Mouse (Mus musculus): ENCODE data around the gene Mdk.
A peak's percentile ranks its signal among the peaks of the same experiment; 100 is the strongest.

The Mdk gene

DNA sequence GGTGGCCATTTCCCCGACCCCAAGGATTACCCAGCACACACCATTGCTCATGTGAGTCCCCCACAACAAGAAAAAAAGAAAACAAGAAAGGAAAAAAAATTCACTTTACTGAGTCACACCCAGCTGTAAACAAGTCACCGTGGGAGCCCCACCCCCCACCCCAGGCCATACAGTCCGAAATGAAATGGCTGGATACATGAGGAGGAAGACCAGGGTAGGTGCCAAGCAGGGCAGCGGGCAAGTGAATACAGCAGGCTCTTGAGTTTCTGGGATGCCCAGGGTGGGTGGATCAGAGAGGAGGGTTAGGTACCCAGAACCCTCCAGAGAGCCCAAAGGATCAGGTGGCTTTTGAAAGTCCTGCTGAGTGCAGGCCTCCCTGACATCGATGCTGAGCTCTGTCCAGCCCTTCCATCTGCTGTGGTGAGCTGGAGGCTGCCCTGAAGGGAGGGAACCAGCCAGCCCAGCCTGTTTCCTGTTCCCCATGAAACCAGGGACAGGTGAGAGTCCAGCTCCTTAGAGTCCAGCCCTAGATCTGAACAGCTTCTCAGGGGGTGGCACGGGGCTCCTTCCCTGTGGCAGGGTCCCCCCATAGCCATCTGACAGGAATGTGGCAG is 747 bp upstream of the Mdk start:
- DNase-seq (ENCODE audit: low spot score) = no peak

DNA sequence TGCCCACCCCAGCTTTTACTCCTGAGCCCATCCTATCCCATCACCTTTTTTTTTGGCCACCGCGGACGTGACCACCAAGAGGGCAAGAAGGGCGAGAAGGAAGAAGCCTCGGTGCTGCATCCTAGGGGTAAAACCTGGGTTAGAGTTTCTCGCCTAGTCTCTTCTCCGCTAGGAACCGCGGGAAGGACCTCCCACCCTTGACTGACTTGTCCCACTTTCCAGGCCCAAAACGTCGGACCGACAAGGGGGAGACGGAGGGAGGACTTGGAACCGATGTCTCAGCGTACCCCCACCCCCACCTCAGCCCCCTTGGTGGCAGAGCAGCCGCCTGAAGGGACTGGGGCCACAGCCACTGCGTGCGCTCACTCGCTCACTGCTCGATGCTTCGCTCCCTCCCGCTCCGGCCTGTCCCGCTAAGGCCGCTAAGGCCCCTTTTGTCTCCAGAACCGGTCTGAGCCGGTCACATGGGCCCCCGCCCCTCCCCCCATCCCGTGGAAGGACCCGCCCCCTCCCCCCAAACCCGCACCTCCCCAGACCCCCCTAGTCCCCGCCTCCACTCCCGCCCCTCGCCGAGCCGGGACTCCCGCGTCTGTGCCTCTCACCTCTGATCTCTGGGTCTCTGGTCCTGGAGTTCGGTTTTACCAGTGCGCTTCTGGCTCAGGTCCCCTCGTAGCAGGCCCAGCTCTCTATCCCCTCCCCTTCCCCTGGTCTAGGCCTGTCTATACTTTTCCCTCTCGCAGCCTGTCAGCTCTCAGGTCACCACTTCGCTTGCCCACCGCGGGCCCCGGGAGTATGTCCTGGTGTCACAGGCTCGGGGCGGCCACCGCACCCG is 553 bp downstream of the Mdk start:
- DNase-seq (ENCODE audit: low spot score) = no peak

GRCm38 (mm10) chr2:91930761-91931291 is 1.3 kb downstream of the Mdk start:
- DNase-seq (ENCODE audit: low spot score) = no peak

GRCm38 (mm10) chr2:91929936-91930335 is 2.2 kb downstream of the Mdk start:
- DNase-seq (ENCODE audit: low spot score) = no peak

DNA sequence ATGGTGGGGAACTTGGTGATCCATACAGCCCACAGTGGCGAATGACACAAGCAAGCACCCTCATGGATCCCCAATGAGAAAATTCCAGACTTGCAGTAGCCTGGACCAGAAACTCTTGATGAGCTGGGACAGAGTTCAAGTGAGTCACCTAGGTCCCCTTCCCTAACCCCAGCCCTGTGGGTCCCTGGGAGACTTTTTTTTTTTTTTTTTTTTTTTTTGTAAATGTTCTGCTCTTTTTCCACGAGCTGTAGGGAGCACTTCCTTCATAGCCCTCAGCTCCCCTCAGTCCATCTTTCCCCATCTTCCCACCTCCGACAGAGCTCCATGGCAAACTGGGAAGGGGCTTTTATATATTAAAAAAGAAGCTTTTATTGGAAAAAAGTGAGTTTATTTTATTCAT is 2.6 kb downstream of the Mdk start:
- DNase-seq (ENCODE audit: low spot score) = no peak

GRCm38 (mm10) chr2:91928534-91929350 is 3.4 kb downstream of the Mdk start:
- DNase-seq (ENCODE audit: low spot score) = no peak

DNA sequence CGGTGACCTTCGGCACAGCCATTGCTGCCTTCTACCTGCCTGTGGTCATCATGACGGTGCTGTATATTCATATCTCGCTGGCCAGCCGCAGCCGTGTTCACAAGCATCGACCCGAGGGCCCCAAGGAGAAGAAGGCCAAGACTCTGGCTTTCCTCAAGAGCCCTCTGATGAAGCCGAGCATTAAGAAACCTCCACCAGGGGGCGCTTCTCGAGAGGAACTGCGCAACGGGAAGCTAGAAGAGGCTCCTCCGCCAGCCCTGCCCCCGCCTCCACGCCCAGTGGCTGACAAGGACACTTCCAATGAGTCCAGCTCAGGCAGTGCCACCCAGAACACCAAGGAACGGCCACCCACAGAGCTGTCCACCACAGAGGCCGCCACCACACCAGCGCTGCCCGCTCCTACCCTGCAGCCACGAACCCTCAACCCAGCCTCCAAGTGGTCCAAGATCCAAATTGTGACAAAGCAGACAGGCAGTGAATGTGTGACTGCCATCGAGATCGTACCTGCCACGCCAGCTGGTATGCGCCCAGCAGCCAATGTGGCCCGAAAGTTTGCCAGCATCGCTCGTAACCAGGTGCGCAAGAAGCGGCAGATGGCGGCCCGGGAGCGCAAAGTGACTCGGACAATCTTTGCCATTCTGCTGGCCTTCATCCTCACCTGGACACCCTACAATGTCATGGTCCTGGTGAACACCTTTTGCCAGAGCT is 4.1 kb downstream of the Mdk start:
- peak; percentile 73 for DNase-seq (ENCODE audit: low spot score)

DNA sequence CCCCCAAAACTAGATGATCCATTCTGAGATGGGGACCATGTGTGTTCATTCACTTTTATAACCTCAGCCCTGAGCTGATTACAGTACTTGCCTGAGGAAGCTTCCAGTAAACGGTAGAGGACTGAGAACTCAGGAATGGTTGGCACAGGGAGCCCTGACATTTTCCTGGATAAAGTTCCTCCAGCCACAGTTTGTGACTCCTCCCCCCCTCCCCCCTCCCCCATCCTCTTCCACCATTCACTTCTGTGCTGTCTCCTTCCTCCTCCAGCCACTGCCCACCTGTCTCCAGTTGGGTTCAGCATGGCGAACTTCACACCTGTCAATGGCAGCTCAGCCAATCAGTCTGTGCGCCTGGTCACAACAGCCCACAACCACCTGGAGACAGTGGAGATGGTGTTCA is 5.1 kb downstream of the Mdk start, which contains the start of gene Chrm4:
Chrm4 (plus strand) TSS at position 301 of the 400 bp plus-strand sequence.
- DNase-seq (ENCODE audit: low spot score) = no peak

- no peak for DNase-seq (ENCODE audit: low spot score)
Measured at GRCm38 (mm10) chr2:91925442-91925841, 6.7 kb downstream of the Mdk start.

DNA sequence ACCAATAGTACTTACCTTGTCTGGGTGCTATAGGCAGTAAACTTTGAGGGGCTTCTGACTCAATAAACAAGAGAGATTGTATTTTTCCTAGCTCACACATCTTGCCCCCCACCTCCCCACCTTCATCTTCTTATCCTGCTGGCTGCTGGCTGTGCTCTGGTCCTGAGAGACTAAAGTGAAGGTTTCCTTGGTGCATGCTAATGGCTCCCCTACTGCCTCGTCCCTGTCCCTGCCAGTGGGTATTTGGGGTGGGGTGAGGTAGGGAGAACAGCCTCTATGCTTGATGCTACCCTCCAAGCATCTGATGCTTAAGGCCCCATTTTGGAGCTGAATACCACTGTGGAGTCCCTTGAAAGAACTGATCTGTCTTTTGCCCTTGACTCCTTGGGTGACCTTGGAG is 7.4 kb downstream of the Mdk start:
- DNase-seq (ENCODE audit: low spot score) = no peak

DNA sequence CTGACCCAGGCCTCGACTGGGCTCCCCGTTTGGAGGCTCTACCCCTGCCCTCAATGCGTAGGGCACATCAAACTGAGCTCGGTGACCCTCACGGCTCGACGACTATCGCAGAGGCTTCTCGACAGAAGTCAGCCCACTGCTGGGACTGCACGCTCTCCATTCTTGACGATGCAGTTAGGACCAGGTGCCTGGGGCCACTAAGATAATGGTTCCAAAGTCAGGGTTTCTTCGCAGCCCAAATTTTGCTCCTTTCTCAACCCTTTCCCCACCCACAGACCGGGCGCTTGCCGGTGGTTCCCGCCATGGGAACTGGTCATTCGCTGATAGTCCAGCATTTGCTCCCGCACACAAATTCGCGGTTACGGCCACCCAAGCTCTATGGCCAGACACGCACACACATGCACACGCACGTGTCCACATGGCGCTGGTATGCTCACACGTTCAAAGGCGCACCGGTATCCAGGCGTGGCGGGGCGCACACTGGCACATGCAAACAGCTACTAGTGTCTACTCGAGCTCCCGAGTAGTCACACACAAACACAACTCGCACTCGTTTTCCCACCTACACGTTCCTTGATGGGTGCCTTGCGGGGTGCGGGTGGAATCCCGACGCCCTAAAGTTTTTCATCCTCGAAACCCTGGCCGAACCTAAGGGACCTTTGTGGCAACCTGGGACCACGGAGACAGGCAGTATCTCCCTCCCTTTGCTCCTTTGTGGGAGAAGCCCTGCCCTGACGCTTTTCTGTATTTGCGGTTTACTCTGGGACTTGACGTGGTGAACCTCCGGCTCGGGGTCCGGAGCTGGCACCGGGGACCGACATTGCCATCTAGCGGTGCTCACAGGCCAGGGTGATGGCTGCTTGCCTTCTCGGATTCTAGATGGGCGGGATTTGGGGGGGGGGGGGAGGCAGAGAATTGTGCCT is 8.4 kb downstream of the Mdk start:
- DNase-seq (ENCODE audit: low spot score) = peak; percentile 72

- no peak for DNase-seq (ENCODE audit: low spot score)
Measured at GRCm38 (mm10) chr2:91922586-91923414, 9.3 kb downstream of the Mdk start.

DNA sequence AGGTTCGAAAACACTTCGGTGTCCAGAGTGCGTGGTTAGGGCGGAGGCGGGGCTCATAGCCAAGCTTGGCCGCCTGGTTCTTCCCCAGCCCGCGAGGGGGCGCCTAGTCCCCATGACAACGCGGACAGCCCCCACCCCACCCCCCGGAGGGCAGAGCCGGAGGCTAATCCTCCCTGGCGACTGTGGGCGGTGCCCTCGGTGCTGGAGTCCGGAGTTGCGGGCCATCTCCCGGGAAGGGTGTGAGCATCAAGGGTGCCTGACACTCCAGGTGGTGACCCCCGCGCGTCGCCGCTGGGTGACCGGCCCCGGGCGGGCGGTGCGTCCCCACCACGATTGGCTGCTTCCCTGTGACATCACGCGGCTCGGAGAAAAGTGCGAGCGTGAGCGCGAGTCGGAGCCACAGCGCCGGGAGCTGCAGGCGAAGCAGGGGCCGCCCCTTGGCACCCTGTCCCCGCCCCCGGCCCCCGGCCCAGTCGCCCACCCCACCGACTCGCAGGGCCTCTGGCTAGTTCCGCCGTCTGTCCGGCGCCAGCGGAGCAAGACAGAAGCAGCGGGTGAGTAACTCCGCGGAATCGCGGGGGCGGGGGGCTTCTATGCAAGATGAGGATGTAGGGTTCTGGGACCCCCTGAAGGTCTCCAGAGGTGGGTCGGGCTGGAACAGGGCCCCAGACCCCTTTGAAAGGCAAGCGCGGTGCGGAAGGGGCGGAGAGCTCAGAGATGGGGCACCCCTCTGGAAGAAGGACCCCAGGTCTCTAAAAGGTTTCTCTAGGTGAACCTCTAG is 10.1 kb downstream of the Mdk start:
- DNase-seq (ENCODE audit: low spot score) = no peak

GRCm38 (mm10) chr2:91921181-91921789 is 10.8 kb downstream of the Mdk start:
- DNase-seq (ENCODE audit: low spot score) = peak; percentile 31

DNA sequence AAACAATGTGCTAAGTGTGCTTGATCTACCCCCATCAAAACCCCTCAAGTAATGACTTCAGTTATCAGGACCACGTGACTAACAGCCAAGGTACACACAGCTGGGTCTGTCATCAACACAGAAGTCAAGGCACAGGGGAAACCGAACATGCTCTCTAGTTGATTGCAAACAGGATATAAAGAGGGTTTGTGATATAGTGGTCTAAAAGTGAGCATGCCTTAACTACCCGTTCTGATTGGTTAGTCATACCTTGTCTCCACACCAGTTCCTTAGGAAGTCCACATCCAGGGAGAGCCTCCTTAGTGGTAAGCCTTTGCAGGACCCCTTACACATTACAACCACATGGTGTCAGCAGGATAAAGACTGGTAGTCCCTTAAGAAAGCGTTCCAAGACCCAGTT is 12.0 kb downstream of the Mdk start:
- no peak for DNase-seq (ENCODE audit: low spot score)

- DNase-seq (ENCODE audit: low spot score) = no peak
Measured at GRCm38 (mm10) chr2:91917096-91917495, 15.0 kb downstream of the Mdk start.

- DNase-seq (ENCODE audit: low spot score) = no peak
Measured at GRCm38 (mm10) chr2:91916346-91916977, 15.6 kb downstream of the Mdk start.

Measured in T-cell, adult 2 months (primary cell).